Mouse (Mus musculus): ENCODE measurements at regions not wholly inside any gene's neighbourhood (a gene's known extent, or its start where the extent isn't known, plus 50 kb on each side); places are given as distances from the start of the nearest gene placed in this dataset.

- no peak for DNase-seq (ENCODE audit: low spot score in 2 of 2)
- intact Hi-C loops (cut with DNase I): no loop called here
These were observed 287.8 kb downstream of the 1700129C05Rik start for GRCm38 (mm10) chr14:58854871-58855270.

DNA sequence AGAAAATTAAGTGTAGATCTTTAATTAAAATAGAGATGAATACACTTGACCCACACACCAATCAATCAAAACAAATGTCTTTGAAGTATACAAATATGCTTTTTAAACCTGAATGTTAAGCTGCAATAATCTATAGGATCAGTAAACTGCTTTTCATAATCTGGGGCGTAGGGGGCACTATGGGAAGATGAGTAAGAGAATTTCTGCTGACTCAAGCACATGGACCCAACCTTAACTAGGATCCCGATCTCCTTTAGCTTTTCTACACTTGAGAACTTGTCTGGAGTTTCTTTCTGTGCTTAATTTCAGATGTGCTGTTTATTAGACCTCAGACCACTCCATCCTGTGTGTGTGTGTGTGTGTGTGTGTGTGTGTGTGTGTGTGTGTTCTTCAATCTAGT, 298.1 kb downstream of the 1700129C05Rik start:
- no peak for DNase-seq (ENCODE audit: low spot score in 2 of 2)
- intact Hi-C loops (cut with DNase I): no loop called here

- DNase-seq (ENCODE audit: low spot score in 2 of 2): no peak
- intact Hi-C loops (cut with DNase I): no loop called here
These were observed 300.4 kb downstream of the 1700129C05Rik start for GRCm38 (mm10) chr14:58842196-58842886.

GRCm38 (mm10) chr14:58822938-58823337, 319.8 kb downstream of the 1700129C05Rik start:
- intact Hi-C loops (cut with DNase I): no loop called here
- no peak for DNase-seq (ENCODE audit: low spot score in 2 of 2)

GRCm38 (mm10) chr14:58817961-58818504, 324.7 kb downstream of the 1700129C05Rik start:
- DNase-seq (ENCODE audit: low spot score in 2 of 2): peak in 1 of 2 experiments; percentile 43
- intact Hi-C loops (cut with DNase I): no loop called here

- DNase-seq (ENCODE audit: low spot score in 2 of 2): no peak
- intact Hi-C loops (cut with DNase I): no loop called here
These were observed 326.2 kb downstream of the 1700129C05Rik start for GRCm38 (mm10) chr14:58816540-58816876.

GRCm38 (mm10) chr14:58815616-58816539, 326.8 kb downstream of the 1700129C05Rik start:
- intact Hi-C loops (cut with DNase I): no loop called here
- DNase-seq (ENCODE audit: low spot score in 2 of 2): peak in 1 of 2 experiments; percentile 38

DNA sequence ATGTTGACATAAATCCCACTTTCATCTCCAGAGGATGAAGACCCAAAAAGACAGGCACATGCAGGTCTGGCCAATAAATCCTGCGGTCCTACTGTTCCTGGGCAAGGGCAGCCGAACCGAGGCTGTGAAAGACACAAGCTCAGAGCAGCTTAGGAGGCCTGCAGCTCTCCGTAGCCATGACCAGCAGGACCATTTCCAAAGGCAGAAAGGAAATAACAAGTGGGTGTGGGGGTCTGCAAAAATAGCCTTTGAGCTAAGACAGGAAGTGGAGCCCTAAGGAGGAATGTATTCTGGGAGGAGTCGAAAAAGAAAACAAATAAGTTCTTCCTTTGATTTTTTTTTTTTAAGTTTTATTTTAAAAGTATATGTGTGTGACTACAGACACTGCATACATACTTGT, 330.1 kb downstream of the 1700129C05Rik start:
- no peak for DNase-seq (ENCODE audit: low spot score in 2 of 2)
- intact Hi-C loops (cut with DNase I): no loop called here

DNA sequence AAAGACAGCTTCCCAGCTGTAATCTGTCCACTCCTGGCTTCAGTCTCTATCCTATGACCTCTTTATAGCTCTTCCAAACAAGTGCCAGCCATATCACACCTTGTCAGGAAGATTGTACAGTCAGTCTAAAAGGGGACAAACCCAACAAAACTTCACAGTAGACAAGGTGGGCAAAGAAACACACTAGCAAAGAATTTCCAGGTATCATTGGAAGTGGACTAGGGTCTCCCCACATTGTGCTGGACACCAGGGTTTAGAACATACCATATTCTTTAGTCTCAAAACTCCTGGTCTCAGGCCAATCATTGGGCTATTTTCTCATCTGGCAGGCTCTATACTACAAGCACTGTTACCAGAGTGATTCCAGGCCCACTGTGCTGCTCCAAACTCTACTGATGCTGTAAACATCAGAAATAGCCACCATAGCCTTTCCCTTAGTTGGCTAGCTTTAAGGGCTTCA, 341.3 kb downstream of the 1700129C05Rik start:
- DNase-seq (ENCODE audit: low spot score in 2 of 2): no peak
- intact Hi-C loops (cut with DNase I): no loop called here

- no peak for DNase-seq (ENCODE audit: low spot score in 2 of 2)
- intact Hi-C loops (cut with DNase I): no loop called here
These were observed 354.3 kb downstream of the 1700129C05Rik start for GRCm38 (mm10) chr14:58788190-58788945.

DNA sequence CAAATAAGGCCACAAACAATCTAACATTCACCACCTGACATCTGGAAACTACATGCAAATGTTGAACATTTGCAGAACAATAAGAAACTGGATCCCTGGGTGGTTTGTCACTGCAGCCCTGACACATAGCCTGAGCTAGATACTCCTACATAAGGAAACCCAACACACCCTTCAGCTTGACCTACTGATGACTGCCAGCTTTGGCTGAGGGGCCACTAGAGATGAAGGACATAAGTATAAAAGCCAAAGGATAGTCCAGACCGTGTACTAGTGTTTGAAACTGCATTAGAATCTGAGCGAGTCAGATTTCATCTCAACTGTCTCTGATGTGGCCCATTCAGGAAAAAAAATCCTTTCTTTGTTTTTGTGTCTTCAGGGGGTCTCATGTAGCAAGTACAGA, 355.1 kb downstream of the 1700129C05Rik start:
- intact Hi-C loops (cut with DNase I): no loop called here
- no peak for DNase-seq (ENCODE audit: low spot score in 2 of 2)

GRCm38 (mm10) chr14:58786791-58787491, 355.8 kb downstream of the 1700129C05Rik start:
- no peak for DNase-seq (ENCODE audit: low spot score in 2 of 2)

DNA sequence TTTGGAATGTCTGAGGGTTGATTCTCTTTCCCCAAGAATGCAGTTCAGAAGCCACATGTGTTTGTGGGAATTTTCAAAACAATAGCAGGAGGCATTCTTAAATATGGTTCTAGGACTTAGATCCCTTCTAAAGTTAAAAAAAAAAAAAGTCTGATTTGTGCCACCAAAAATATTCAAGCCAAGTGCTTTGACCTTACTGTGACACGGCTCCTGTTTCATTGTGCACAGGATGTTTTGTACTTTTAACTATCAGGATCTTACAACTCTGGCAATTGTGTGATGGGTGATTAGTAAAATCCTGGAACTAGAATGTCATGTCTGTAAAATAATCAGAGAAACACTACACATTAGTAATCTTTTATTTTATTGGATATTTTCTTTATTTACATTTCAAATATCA, 359.5 kb downstream of the 1700129C05Rik start:
- no peak for DNase-seq (ENCODE audit: low spot score in 2 of 2)
- intact Hi-C loops (cut with DNase I): no loop called here

More at GRCm38 (mm10) chr14:58786791-58787491, 355.8 kb downstream of the 1700129C05Rik start:
- intact Hi-C loops (cut with DNase I): no loop called here

DNA sequence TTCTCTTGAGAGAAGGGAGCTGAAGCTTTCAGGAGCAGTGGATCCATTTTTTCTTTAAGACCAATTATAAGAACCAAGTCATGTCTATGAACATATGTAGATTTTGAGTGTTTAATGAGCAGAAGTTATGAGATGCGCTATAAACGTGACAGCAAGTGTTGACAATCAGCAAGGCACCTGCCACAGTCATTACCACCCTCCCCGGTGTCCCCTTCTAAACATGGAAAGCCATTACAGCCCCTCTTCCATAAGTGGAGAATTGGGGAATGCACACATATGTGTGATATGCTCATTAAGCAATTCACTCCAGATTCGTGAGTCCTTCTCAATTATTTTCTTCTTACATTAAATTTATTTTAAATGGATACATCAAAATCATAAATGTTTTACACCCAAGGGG, 362.4 kb downstream of the 1700129C05Rik start:
- no peak for DNase-seq (ENCODE audit: low spot score in 2 of 2)

DNA sequence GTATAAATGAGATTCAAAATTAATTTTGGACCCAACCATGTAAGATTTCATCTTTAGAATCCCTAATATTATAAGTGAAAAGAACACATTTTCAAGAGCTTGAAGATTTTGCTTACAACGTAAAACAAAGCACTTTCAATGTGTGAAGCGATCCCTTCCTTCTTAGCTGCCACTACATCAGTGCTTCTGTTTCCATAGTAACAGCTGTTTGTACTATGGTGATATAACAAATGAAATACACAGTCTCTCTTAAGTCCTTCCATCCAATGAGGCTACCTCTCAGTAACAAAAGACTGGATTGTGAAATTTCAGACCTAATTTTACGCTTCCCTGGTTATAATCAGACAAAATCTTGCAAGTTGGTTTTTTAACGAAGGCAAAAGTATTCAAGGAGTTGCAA, 364.0 kb downstream of the 1700129C05Rik start:
- intact Hi-C loops (cut with DNase I): no loop called here
- peak in 1 of 2 experiments; percentile 19 for DNase-seq (ENCODE audit: low spot score in 2 of 2)

More for the DNA sequence above, 362.4 kb downstream of the 1700129C05Rik start:
- intact Hi-C loops (cut with DNase I): no loop called here

GRCm38 (mm10) chr14:58761291-58761690, 381.4 kb downstream of the 1700129C05Rik start:
- no peak for DNase-seq (ENCODE audit: low spot score in 2 of 2)
- intact Hi-C loops (cut with DNase I): no loop called here

DNA sequence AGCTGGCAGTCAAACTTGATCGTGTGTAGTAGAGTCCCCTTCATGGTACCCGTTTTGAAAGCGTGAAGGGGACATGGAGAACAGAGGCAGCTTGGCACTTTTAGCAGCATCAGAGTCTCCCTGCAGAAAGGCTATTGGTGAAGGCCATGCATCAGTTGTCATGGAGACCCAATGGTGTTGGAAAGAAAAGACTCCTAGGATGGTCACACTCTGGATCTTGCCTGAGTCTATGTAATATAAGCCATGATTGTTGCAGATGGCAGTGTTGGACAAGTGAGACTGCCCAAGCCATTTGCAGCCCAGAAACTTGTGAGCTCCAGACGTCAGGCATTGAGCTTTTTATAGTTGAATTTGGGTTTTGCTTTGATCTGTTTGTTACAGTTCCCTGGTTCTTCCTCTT, 382.9 kb downstream of the 1700129C05Rik start:
- intact Hi-C loops (cut with DNase I): no loop called here
- DNase-seq (ENCODE audit: low spot score in 2 of 2): no peak

- no peak for DNase-seq (ENCODE audit: low spot score in 2 of 2)
- intact Hi-C loops (cut with DNase I): no loop called here
These were observed 388.9 kb downstream of the 1700129C05Rik start for GRCm38 (mm10) chr14:58753781-58754180.

GRCm38 (mm10) chr14:58753136-58753535, 389.6 kb downstream of the 1700129C05Rik start:
- DNase-seq (ENCODE audit: low spot score in 2 of 2): no peak
- intact Hi-C loops (cut with DNase I): no loop called here

Data from left cerebral cortex, postnatal 14 days (tissue).